9 mouse cellular contexts compared by ENCODE assay signal in the genomic region with DNA sequence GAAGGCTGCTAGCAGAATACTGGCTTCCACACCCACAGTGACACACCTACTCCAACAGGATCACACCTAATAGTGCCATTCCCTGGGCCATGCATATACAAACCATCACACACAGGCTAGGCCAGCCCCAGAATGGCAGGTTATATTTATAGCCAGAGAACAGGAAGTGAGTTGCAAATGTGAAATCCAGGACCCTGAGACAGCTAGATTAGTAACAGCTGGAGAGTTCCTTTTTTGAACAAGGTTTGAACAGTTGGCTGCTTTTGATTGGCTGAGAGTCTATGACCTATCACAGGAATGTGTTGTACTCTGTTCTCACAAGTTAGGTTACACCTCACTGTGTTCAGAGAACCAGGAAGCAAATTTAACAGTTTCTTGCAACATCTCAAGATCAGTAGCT.
A peak's percentile ranks its signal among the peaks of the same experiment; 100 is the strongest.
DNase-seq lines count a peak whose midpoint lies in the region; ATAC-seq and TF ChIP-seq lines count a peak whose summit lies in the region.
"Had no signal": no experiment of that assay in that cellular context is flagged by ENCODE, and none has a peak within 500 bp of the region (broad histone marks: within the 10 kb centered on the region; RNA-seq: fewer than 3 reads in every experiment).

No protein-coding gene starts in this region.

- TF ChIP-seq CTCF in stomach, postnatal 0 days (IDR thresholded peaks at IDR 0.05; ENCODE audit: low read depth), result no peak

- H3K9ac ChIP-seq in limb, embryonic 13.5 days, result no peak overlapping the region
- H3K9ac ChIP-seq in stomach, postnatal 0 days (ENCODE audit: low read length), result no peak overlapping the region

- no peak overlapping the region for H3K4me3 ChIP-seq in limb, embryonic 13.5 days
- H3K4me3 ChIP-seq in stomach, postnatal 0 days (ENCODE audit: low read depth, low read length), result no peak overlapping the region
- H3K4me3 ChIP-seq: myocyte had no signal

- H3K27ac ChIP-seq in limb, embryonic 13.5 days, result peak overlapping the region; percentile 63; the same call in 1 of the 2 replicates
- H3K27ac ChIP-seq in stomach, postnatal 0 days (replicated peaks), result no peak overlapping the region

- H3K36me3 ChIP-seq in limb, embryonic 13.5 days, result no peaks in the 10 kb centered on the region
- no peaks in the 10 kb centered on the region for H3K36me3 ChIP-seq in stomach, postnatal 0 days (ENCODE audit: control insufficient read depth, insufficient read depth, low read length)

- H3K27me3 ChIP-seq in limb, embryonic 13.5 days, result no peaks in the 10 kb centered on the region
- no peaks in the 10 kb centered on the region for H3K27me3 ChIP-seq in stomach, postnatal 0 days (ENCODE audit: control insufficient read depth, insufficient read depth, low read length)

- ATAC-seq in limb, embryonic 13.5 days (ENCODE audit: low FRiP score, low read depth), result peak; percentile 87
- peak; percentile 66; the same call in 1 of the 2 replicates for ATAC-seq in stomach, postnatal 0 days (ENCODE audit: low FRiP score, low TSS enrichment)

- no peaks in the 10 kb centered on the region for H3K4me1 ChIP-seq in limb, embryonic 13.5 days
- H3K4me1 ChIP-seq in stomach, postnatal 0 days (replicated peaks; ENCODE audit: control insufficient read depth, insufficient read depth), result no peaks in the 10 kb centered on the region

- no peak for TF ChIP-seq EP300 in stomach, postnatal 0 days (optimal IDR thresholded peaks at IDR 0.05)

- H3K9me3 ChIP-seq in limb, embryonic 13.5 days, result no peaks in the 10 kb centered on the region
- no peaks in the 10 kb centered on the region for H3K9me3 ChIP-seq in stomach, postnatal 0 days (ENCODE audit: control insufficient read depth, low read length)

- DNase-seq in layer of hippocampus, adult 11-12 months (ENCODE audit: low spot score), result peak; percentile 29
- no peak for DNase-seq in layer of hippocampus, adult 9-10 months (ENCODE audit: low spot score)
- DNase-seq in embryo, embryonic 10.5 days (ENCODE audit: low spot score), result peak; percentile 65
- DNase-seq in stomach, postnatal 0 days (ENCODE audit: low spot score), result no peak
- no peak for DNase-seq in frontal cortex, postnatal 36 days (ENCODE audit: low spot score in 2 of 2)
- no peak for DNase-seq in ovary, postnatal 10 days (ENCODE audit: low spot score)
- DNase-seq in adrenal gland, postnatal 10 days, result no peak

- H3K4me2 ChIP-seq in limb, embryonic 13.5 days (replicated peaks), result no peak overlapping the region
- no peak overlapping the region for H3K4me2 ChIP-seq in stomach, postnatal 0 days (replicated peaks; ENCODE audit: low read depth)

Comparison
In these comparisons a context has a peak if more than half of its experiments do, and no peak if none do; other contexts are left out.
1. DNase-seq: peak in layer of hippocampus, adult 11-12 months (single experiment) and embryo, embryonic 10.5 days (single experiment); none in layer of hippocampus, adult 9-10 months (single experiment), stomach, postnatal 0 days (single experiment), frontal cortex, postnatal 36 days (0 of 2), ovary, postnatal 10 days (single experiment) and adrenal gland, postnatal 10 days (single experiment).